Mouse (Mus musculus): ENCODE results near the gene Rbm12. TPM values are rescaled to one million over a fixed set of nuclear protein-coding genes. Genes with fewer than 3 reads are reported as not detected.
A peak's percentile ranks its signal among the peaks of the same experiment; 100 is the strongest.

Gene Rbm12
- 47.3 and 48.7 TPM in 2 replicates for polyA plus RNA-seq (2014; fragmentation: Nextera tagmentation; extraction: Ambion mirVana)

- H3K27me3 ChIP-seq (ENCODE audit: control insufficient read depth, insufficient read depth, low read length) = no peaks in the 10 kb centered on the region
- under 1% methylated on average over 73 of the region's 74 CpGs for WGBS
- DNase-seq (ENCODE audit: low spot score) (peak; percentile 96), ATAC-seq (replicated peaks; ENCODE audit: insufficient number of reproducible peaks, low FRiP score, low TSS enrichment, low read depth) (peak; percentile 89)
- H3K36me3 ChIP-seq (replicated peaks; ENCODE audit: control insufficient read depth, insufficient read depth, low read depth, low read length) = no peaks in the 10 kb centered on the region
- peak within 1 kb of the TSS; percentile 89 for H3K4me3 ChIP-seq (ENCODE audit: low read depth, low read length)
- H3K27ac ChIP-seq (replicated peaks; ENCODE audit: low read depth, low read length) = peak within 1 kb of the TSS; percentile 82
- H3K9me3 ChIP-seq (replicated peaks; ENCODE audit: control insufficient read depth, low read length) = no peaks in the 10 kb centered on the region
- H3K4me1 ChIP-seq (ENCODE audit: control insufficient read depth, insufficient read depth, low read length) = no peaks in the 10 kb centered on the region
- peak within 1 kb of the TSS; percentile 47 for H3K4me2 ChIP-seq (ENCODE audit: low read depth, low read length)
- H3K9ac ChIP-seq (replicated peaks; ENCODE audit: low read length) = peak within 1 kb of the TSS; percentile 98
Observed at GRCm38 (mm10) chr2:156111358-156112079, at the start of gene Rbm12, which contains the start of gene Cpne1. Gene Rbm12 (minus strand): TSS chr2:156111978. Gene Cpne1 (minus strand): TSS chr2:156111965.

- Histone ChIP-seq H3K4me1 (ENCODE audit: control insufficient read depth, insufficient read depth, low read length) (no peaks in the 10 kb centered on the region), H3K27ac (replicated peaks; ENCODE audit: low read depth, low read length) (no peak overlapping the region), H3K4me3 (ENCODE audit: low read depth, low read length) (no peak overlapping the region)
Observed at GRCm38 (mm10) chr2:156151538-156151937, 39.8 kb upstream of the Rbm12 start.

DNA sequence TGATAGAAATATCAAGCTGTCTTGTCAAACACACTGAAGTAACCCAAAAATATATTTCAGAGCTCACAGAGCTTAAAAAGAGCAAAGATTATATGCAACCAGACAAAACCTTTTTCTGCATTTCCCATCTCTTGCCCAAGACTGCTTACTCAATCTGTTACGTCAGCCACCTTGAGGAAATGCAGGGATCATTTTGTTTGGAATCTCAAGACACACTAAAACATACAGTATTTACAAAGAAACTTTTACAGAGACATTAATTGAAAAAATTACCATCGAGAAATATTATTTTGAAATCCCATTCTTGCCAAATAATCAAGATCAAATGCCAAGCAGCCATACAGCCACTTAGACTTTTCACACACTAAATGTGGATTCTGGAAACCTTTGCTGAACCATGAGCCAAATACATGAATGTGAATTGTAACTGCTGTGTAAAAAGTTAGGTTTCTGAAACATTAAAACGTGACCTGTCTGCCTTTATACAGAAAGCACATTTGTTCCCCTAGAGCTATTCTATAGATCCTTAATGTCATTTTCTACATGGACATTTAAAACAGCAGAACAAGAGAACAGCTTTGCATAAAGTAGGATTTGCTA lies 35.6 kb upstream of the Rbm12 start:
- Histone ChIP-seq H3K9ac (replicated peaks; ENCODE audit: low read length) (no peak overlapping the region), H3K4me1 (ENCODE audit: control insufficient read depth, insufficient read depth, low read length) (no peaks in the 10 kb centered on the region), H3K27ac (replicated peaks; ENCODE audit: low read depth, low read length) (no peak overlapping the region), H3K27me3 (ENCODE audit: control insufficient read depth, insufficient read depth, low read length) (no peaks in the 10 kb centered on the region), H3K4me2 (ENCODE audit: low read depth, low read length) (no peak overlapping the region), H3K36me3 (replicated peaks; ENCODE audit: control insufficient read depth, insufficient read depth, low read depth, low read length) (no peaks in the 10 kb centered on the region), H3K4me3 (ENCODE audit: low read depth, low read length) (no peak overlapping the region), H3K9me3 (replicated peaks; ENCODE audit: control insufficient read depth, low read length) (no peaks in the 10 kb centered on the region)
- ATAC-seq (replicated peaks; ENCODE audit: insufficient number of reproducible peaks, low FRiP score, low TSS enrichment, low read depth) (no peak), DNase-seq (ENCODE audit: low spot score) (no peak)
- WGBS = 93% methylated on average over 3 of the region's 3 CpGs

More at GRCm38 (mm10) chr2:156151538-156151937, 39.8 kb upstream of the Rbm12 start:
- H3K36me3 ChIP-seq (replicated peaks; ENCODE audit: control insufficient read depth, insufficient read depth, low read depth, low read length) = peaks cover 3% of the 10 kb centered on the region
- ATAC-seq (replicated peaks; ENCODE audit: insufficient number of reproducible peaks, low FRiP score, low TSS enrichment, low read depth) (no peak), DNase-seq (ENCODE audit: low spot score) (no peak)
- H3K9ac ChIP-seq (replicated peaks; ENCODE audit: low read length) = no peak overlapping the region
- H3K4me2 ChIP-seq (ENCODE audit: low read depth, low read length) = no peak overlapping the region
- no peaks in the 10 kb centered on the region for H3K27me3 ChIP-seq (ENCODE audit: control insufficient read depth, insufficient read depth, low read length)
- no peaks in the 10 kb centered on the region for H3K9me3 ChIP-seq (replicated peaks; ENCODE audit: control insufficient read depth, low read length)

GRCm38 (mm10) chr2:156146272-156146989 lies 34.7 kb upstream of the Rbm12 start:
- DNase-seq (ENCODE audit: low spot score) (no peak), ATAC-seq (replicated peaks; ENCODE audit: insufficient number of reproducible peaks, low FRiP score, low TSS enrichment, low read depth) (no peak)
- Histone ChIP-seq H3K36me3 (replicated peaks; ENCODE audit: control insufficient read depth, insufficient read depth, low read depth, low read length) (no peaks in the 10 kb centered on the region), H3K27ac (replicated peaks; ENCODE audit: low read depth, low read length) (no peak overlapping the region), H3K4me3 (ENCODE audit: low read depth, low read length) (no peak overlapping the region), H3K9me3 (replicated peaks; ENCODE audit: control insufficient read depth, low read length) (no peaks in the 10 kb centered on the region), H3K4me2 (ENCODE audit: low read depth, low read length) (no peak overlapping the region), H3K9ac (replicated peaks; ENCODE audit: low read length) (no peak overlapping the region), H3K4me1 (ENCODE audit: control insufficient read depth, insufficient read depth, low read length) (no peaks in the 10 kb centered on the region), H3K27me3 (ENCODE audit: control insufficient read depth, insufficient read depth, low read length) (no peaks in the 10 kb centered on the region)
- 79% methylated on average over 5 of the region's 5 CpGs for WGBS

DNA sequence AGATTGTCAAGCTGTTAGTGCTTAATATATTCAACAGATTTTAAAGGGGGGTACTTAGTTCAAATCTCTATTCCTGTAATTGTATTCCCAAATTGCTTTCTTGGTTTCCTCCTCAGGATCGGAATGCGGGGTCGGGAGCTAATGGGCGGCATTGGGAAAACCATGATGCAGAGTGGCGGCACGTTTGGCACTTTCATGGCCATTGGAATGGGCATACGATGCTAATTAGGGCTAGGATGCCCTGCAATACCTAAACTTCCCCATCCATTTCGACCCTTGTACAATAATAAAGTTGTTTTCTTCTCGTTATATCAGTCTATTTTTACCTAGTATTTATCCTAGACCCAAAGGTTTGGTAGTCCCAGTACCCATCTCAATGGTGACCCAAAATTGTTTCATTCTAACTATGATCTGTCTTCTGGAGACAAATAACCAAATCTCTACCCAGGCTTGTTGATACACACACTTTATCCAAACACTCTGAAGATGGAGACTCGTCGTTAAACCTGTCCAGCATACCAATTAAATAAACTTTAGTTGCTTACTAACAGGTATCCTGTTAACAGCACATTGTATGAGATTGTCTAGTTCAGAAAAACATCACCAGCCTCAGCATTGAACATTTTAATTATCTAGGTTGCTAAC lies 33.8 kb upstream of the Rbm12 start:
- H3K36me3 ChIP-seq (replicated peaks; ENCODE audit: control insufficient read depth, insufficient read depth, low read depth, low read length) = no peaks in the 10 kb centered on the region
- H3K4me3 ChIP-seq (ENCODE audit: low read depth, low read length) = no peak overlapping the region

GRCm38 (mm10) chr2:156143953-156144724 lies 32.4 kb upstream of the Rbm12 start, which contains the start of the genes Romo1 and Nfs1:
Gene Romo1 (plus strand): TSS chr2:156144039.
Gene Nfs1 (minus strand): TSS chr2:156144186.
- H3K4me2 ChIP-seq (ENCODE audit: low read depth, low read length) = peak within 1 kb of the TSS; percentile 79
- peak; percentile 98 for ATAC-seq (replicated peaks; ENCODE audit: insufficient number of reproducible peaks, low FRiP score, low TSS enrichment, low read depth)
- no peaks in the 10 kb centered on the region for H3K36me3 ChIP-seq (replicated peaks; ENCODE audit: control insufficient read depth, insufficient read depth, low read depth, low read length)
- H3K9ac ChIP-seq (replicated peaks; ENCODE audit: low read length) = peak within 1 kb of the TSS; percentile 86
- WGBS = under 1% methylated on average over 69 of the region's 70 CpGs
- peak within 1 kb of the TSS; percentile 89 for H3K27ac ChIP-seq (replicated peaks; ENCODE audit: low read depth, low read length)
- peak within 1 kb of the TSS; percentile 77 for H3K4me3 ChIP-seq (ENCODE audit: low read depth, low read length)
- DNase-seq (ENCODE audit: low spot score) = peak; percentile 97
- H3K4me1 ChIP-seq (ENCODE audit: control insufficient read depth, insufficient read depth, low read length) = no peaks in the 10 kb centered on the region
- no peaks in the 10 kb centered on the region for H3K27me3 ChIP-seq (ENCODE audit: control insufficient read depth, insufficient read depth, low read length)
- H3K9me3 ChIP-seq (replicated peaks; ENCODE audit: control insufficient read depth, low read length) = no peaks in the 10 kb centered on the region

More for the DNA sequence above, 33.8 kb upstream of the Rbm12 start:
- H3K9ac ChIP-seq (replicated peaks; ENCODE audit: low read length) = no peak overlapping the region
- H3K4me2 ChIP-seq (ENCODE audit: low read depth, low read length) = no peak overlapping the region
- no peaks in the 10 kb centered on the region for H3K27me3 ChIP-seq (ENCODE audit: control insufficient read depth, insufficient read depth, low read length)
- H3K27ac ChIP-seq (replicated peaks; ENCODE audit: low read depth, low read length) = no peak overlapping the region
- WGBS = 63% methylated on average over 11 of the region's 11 CpGs
- ATAC-seq (replicated peaks; ENCODE audit: insufficient number of reproducible peaks, low FRiP score, low TSS enrichment, low read depth) (no peak), DNase-seq (ENCODE audit: low spot score) (no peak)
- no peaks in the 10 kb centered on the region for H3K9me3 ChIP-seq (replicated peaks; ENCODE audit: control insufficient read depth, low read length)
- no peaks in the 10 kb centered on the region for H3K4me1 ChIP-seq (ENCODE audit: control insufficient read depth, insufficient read depth, low read length)

DNA sequence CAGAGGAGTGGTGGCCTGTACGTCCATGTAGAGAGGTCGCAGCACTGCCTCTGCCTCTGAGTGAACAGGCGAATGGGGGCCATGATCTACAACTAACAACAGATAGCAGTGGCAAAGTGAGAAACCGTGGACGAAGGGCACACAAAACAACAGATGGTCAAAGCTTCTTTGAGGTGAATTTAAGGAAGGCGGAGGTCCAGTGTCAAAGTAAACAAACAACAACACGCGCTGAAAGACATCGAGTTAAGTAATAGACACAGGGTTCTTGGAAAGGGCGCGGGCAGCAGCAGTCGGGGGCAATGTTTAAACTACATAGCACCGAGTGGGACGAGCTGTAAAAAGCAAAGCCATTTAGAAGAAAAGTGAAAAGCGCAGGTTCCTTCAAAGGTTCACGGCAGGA lies 31.6 kb upstream of the Rbm12 start:
- 3% methylated on average over 16 of the region's 16 CpGs for WGBS
- peak overlapping the region; percentile 89 for H3K27ac ChIP-seq (replicated peaks; ENCODE audit: low read depth, low read length)
- DNase-seq (ENCODE audit: low spot score) (no peak), ATAC-seq (replicated peaks; ENCODE audit: insufficient number of reproducible peaks, low FRiP score, low TSS enrichment, low read depth) (peak; percentile 4; the same call in 1 of the 2 replicates)
- no peaks in the 10 kb centered on the region for H3K9me3 ChIP-seq (replicated peaks; ENCODE audit: control insufficient read depth, low read length)
- peak overlapping the region; percentile 77 for H3K4me3 ChIP-seq (ENCODE audit: low read depth, low read length)
- H3K9ac ChIP-seq (replicated peaks; ENCODE audit: low read length) = peak overlapping the region; percentile 86
- H3K27me3 ChIP-seq (ENCODE audit: control insufficient read depth, insufficient read depth, low read length) = no peaks in the 10 kb centered on the region
- H3K4me1 ChIP-seq (ENCODE audit: control insufficient read depth, insufficient read depth, low read length) = no peaks in the 10 kb centered on the region
- H3K36me3 ChIP-seq (replicated peaks; ENCODE audit: control insufficient read depth, insufficient read depth, low read depth, low read length) = no peaks in the 10 kb centered on the region
- H3K4me2 ChIP-seq (ENCODE audit: low read depth, low read length) = peak overlapping the region; percentile 79

Measured in embryonic facial prominence, embryonic 11.5 days (tissue).